ENCODE assay signal across 26 mouse cellular contexts in genomic region chr12:75865166-75865565, GRCm38 (mm10). TPM values are rescaled to one million over a fixed set of nuclear protein-coding genes. Genes with fewer than 3 reads are reported as not detected.
"Had no signal": no experiment of that assay in that cellular context is flagged by ENCODE, and none has a peak within 500 bp of the region (broad histone marks: within the 10 kb centered on the region; RNA-seq: fewer than 3 reads in every experiment).

No protein-coding gene starts in this region.

- H3K9me3 ChIP-seq: embryonic facial prominence, embryonic 10.5 days; embryonic facial prominence, embryonic 12.5 days; embryonic facial prominence, embryonic 13.5 days; embryonic facial prominence, embryonic 15.5 days; forebrain, embryonic 10.5 days; forebrain, embryonic 12.5 days; forebrain, embryonic 15.5 days; heart, embryonic 10.5 days had no signal

- ATAC-seq: forebrain, embryonic 14.5 days; forebrain, embryonic 15.5 days; forebrain, embryonic 16.5 days; forebrain, postnatal 0 days had no signal

- H3K27me3 ChIP-seq: embryonic facial prominence, embryonic 12.5 days; embryonic facial prominence, embryonic 13.5 days; embryonic facial prominence, embryonic 15.5 days; forebrain, embryonic 12.5 days; forebrain, embryonic 15.5 days had no signal

- H3K4me2 ChIP-seq: embryonic facial prominence, embryonic 12.5 days; embryonic facial prominence, embryonic 13.5 days; embryonic facial prominence, embryonic 15.5 days; forebrain, embryonic 12.5 days; forebrain, embryonic 15.5 days; heart, embryonic 11.5 days had no signal

- H3K4me3 ChIP-seq: embryonic facial prominence, embryonic 10.5 days; embryonic facial prominence, embryonic 12.5 days; embryonic facial prominence, embryonic 13.5 days; embryonic facial prominence, embryonic 15.5 days; erythroblast, embryonic 14.5 days; forebrain, embryonic 10.5 days; forebrain, embryonic 12.5 days; forebrain, embryonic 15.5 days; gastrocnemius, adult 2 months; heart, adult 2 months; heart, embryonic 10.5 days had no signal

- H3K27ac ChIP-seq: embryonic facial prominence, embryonic 10.5 days; embryonic facial prominence, embryonic 12.5 days; embryonic facial prominence, embryonic 13.5 days; embryonic facial prominence, embryonic 15.5 days; forebrain, embryonic 10.5 days; forebrain, embryonic 12.5 days; forebrain, embryonic 15.5 days; gastrocnemius, adult 2 months; heart, adult 2 months; heart, embryonic 10.5 days had no signal

- H3K9ac ChIP-seq: embryonic facial prominence, embryonic 12.5 days; embryonic facial prominence, embryonic 13.5 days; embryonic facial prominence, embryonic 15.5 days; forebrain, embryonic 12.5 days; forebrain, embryonic 15.5 days; forebrain, postnatal 0 days had no signal

- H3K36me3 ChIP-seq: embryonic facial prominence, embryonic 12.5 days; embryonic facial prominence, embryonic 13.5 days; embryonic facial prominence, embryonic 15.5 days; forebrain, embryonic 12.5 days; forebrain, embryonic 15.5 days had no signal

- DNase-seq: cerebellum, postnatal 10 days; cerebellum, postnatal 14 days; cerebellum, postnatal 25 days; cerebellum, postnatal 36 days; embryo, embryonic 11 days; forebrain, postnatal 0 days; gastrocnemius, adult 2 months; gastrocnemius, postnatal 10 days; gastrocnemius, postnatal 14 days; gastrocnemius, postnatal 25 days; gastrocnemius, postnatal 36 days; heart, adult 11 months; heart, adult 18-20 months; heart, adult 2 months had no signal

RNA-seq across cellular contexts. Expression of gene Syne2, which starts 47.2 kb away (rescaled TPM):
- polyA plus RNA-seq: erythroblast, embryonic 14.5 days had no signal
